ENCODE assay signal across 8 mouse cellular contexts in genomic region chr5:150593756-150594648, GRCm38 (mm10). TPM values are rescaled to one million over a fixed set of nuclear protein-coding genes. Genes with fewer than 3 reads are reported as not detected.
DNase-seq lines count a peak whose midpoint lies in the region; ATAC-seq lines count a peak whose summit lies in the region.

No protein-coding gene starts in this region.

- H3K27me3 ChIP-seq in intestine, embryonic 14.5 days (replicated peaks; ENCODE audit: control insufficient read depth, insufficient read depth, low read length): peaks cover 19% of the 10 kb centered on the region; the same call in 1 of the 2 replicates
- peaks cover 65% of the 10 kb centered on the region for H3K27me3 ChIP-seq in midbrain, embryonic 10.5 days (ENCODE audit: low read depth, poor library complexity, severe bottlenecking)

- H3K9me3 ChIP-seq in intestine, embryonic 14.5 days (ENCODE audit: control insufficient read depth, low read length): no peaks in the 10 kb centered on the region
- no peaks in the 10 kb centered on the region for H3K9me3 ChIP-seq in midbrain, embryonic 10.5 days (replicated peaks)

- peak overlapping the region; percentile 100 for H3K4me2 ChIP-seq in intestine, embryonic 14.5 days (ENCODE audit: low read length)

- no peaks in the 10 kb centered on the region for H3K36me3 ChIP-seq in intestine, embryonic 14.5 days (ENCODE audit: control insufficient read depth, insufficient read depth, low read length)
- H3K36me3 ChIP-seq in midbrain, embryonic 10.5 days: no peaks in the 10 kb centered on the region

- peak overlapping the region; percentile 73 for H3K4me3 ChIP-seq in intestine, embryonic 14.5 days (ENCODE audit: low read depth, low read length)
- H3K4me3 ChIP-seq in midbrain, embryonic 10.5 days: peak overlapping the region; percentile 84

- DNase-seq in T-cell, adult 2 months (ENCODE audit: low spot score): peak; percentile 68
- peak; percentile 66 to 70 for DNase-seq in cerebellum, postnatal 36 days
- peak; percentile 35 for DNase-seq in gastrocnemius, postnatal 25 days
- DNase-seq in intestine, embryonic 14.5 days (ENCODE audit: low spot score): peak; percentile 80
- peak; percentile 60 for DNase-seq in left cerebral cortex, postnatal 4 days
- peak; percentile 57 for DNase-seq in midbrain, embryonic 10.5 days (ENCODE audit: low spot score)
- DNase-seq in right cerebral cortex, postnatal 4 days: peak; percentile 59

- ATAC-seq in intestine, embryonic 14.5 days (replicated peaks; ENCODE audit: low FRiP score, low TSS enrichment, low read depth): peak; percentile 81
- ATAC-seq in erythroid progenitor cell, adult 5-6 weeks (replicated peaks; ENCODE audit: low FRiP score, poor library complexity, severe bottlenecking): no peak

- no peak overlapping the region for H3K27ac ChIP-seq in intestine, embryonic 14.5 days (ENCODE audit: low read depth)
- H3K27ac ChIP-seq in midbrain, embryonic 10.5 days (replicated peaks): peak overlapping the region; percentile 68

- H3K4me1 ChIP-seq in intestine, embryonic 14.5 days (replicated peaks; ENCODE audit: control insufficient read depth, insufficient read depth, low read length): peaks cover 5% of the 10 kb centered on the region; the same call in 1 of the 2 replicates
- H3K4me1 ChIP-seq in midbrain, embryonic 10.5 days: peaks cover 20% of the 10 kb centered on the region

- under 1% methylated on average over 86 of the region's 102 CpGs for WGBS in intestine, embryonic 14.5 days
- WGBS in midbrain, embryonic 10.5 days: under 1% methylated on average over 99 of the region's 102 CpGs

- intact Hi-C loops in left cerebral cortex, postnatal 4 days (cut with DNase I): no loop called here

- H3K9ac ChIP-seq in intestine, embryonic 14.5 days (ENCODE audit: low read length): peak overlapping the region; percentile 59

RNA-seq across cellular contexts. Expression of gene N4bp2l1, which starts 3.0 kb away (rescaled TPM):
- 1 to 10 TPM; 2.1 to 4.0 TPM for total RNA-seq in gastrocnemius, postnatal 25 days (2021)
- 4.9 and 5.5 TPM in 2 replicates for polyA plus RNA-seq in intestine, embryonic 14.5 days (2014; fragmentation: Nextera tagmentation; extraction: Ambion mirVana)
- 10 to 100 TPM; 18.9 to 20.8 TPM for total RNA-seq in left cerebral cortex, postnatal 4 days (2021)
- 1.9 and 2.5 TPM in 2 replicates for polyA plus RNA-seq in midbrain, embryonic 10.5 days (2016; fragmentation: Nextera tagmentation; extraction: Ambion mirVana)
- 10.5 and 15.9 TPM in 2 replicates for total RNA-seq in erythroid progenitor cell, adult 5-6 weeks (2015; ENCODE audit: low replicate concordance)
- total RNA-seq in erythroid progenitor cell, adult 5-6 weeks (2017; ENCODE audit: low replicate concordance): 11.7 and 17.5 TPM in 2 replicates
